Comparison of ENCODE assay signal across 8 mouse cellular contexts in the genomic region with DNA sequence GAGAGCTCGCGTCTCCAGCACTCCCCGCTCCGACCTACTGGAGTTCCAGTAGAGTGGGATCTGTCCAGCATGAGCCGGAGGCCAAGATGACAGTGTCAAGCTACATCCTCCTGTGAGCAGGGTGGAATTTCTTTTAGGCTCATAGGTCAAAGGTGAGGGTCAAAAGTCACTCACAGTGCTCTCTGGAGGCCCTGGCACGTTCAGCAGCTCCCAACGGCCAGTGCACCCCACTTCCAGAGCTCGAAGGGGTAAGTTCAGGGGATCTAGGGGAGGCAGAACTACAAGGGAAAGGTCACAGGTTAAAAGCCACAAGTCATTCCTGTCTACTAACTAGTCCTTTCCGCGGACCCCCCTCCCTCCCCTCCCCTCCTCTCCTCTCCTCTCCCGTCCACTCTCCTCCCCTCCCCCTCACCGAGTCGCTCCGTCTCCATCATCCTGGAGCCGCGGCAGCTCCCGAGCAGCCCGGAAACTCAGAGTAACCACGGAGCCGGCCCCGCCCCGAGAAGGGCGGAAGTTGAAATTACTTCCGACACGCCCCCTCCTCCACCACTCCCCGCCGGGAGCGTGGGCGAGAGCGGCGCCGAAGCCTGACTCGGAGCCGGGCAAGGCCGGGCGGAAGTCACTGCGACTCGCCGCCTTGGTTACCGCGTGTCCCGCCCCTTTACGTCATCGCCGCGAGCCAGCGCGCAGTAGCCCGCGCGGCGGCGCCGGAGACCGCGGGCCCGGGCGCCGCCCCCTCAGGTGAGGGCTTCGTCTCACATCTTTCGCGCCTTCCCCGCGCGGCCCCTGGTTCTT. TPM values are rescaled to one million over a fixed set of nuclear protein-coding genes. Genes with fewer than 3 reads are reported as not detected.
DNase-seq lines count a peak whose midpoint lies in the region; ATAC-seq lines count a peak whose summit lies in the region.

A gene (minus strand): TSS at position 489 of the 795 bp plus-strand sequence.
A gene (plus strand): TSS at position 670 of the 795 bp plus-strand sequence.

- peak; percentile 98 for ATAC-seq in inflammation-experienced regulatory T-cells, adult 6 months
- peak; percentile 94 for ATAC-seq in megakaryocyte-erythroid progenitor cell, adult 5-6 weeks (replicated peaks; ENCODE audit: low FRiP score, low TSS enrichment, poor library complexity, severe bottlenecking)

- DNase-seq in adrenal gland, adult (ENCODE audit: inconsistent age in 2 of 2, low spot score in 1 of 2): peak; percentile 99
- peak; percentile 98 for DNase-seq in embryo, embryonic 10.5 days (ENCODE audit: low spot score)
- DNase-seq in gastrocnemius, postnatal 14 days: peak; percentile 99
- DNase-seq in left cerebral cortex, postnatal 10 days (ENCODE audit: extremely low spot score in 1 of 2, low spot score in 2 of 2): peak; percentile 96 to 99
- peak; percentile 98 for DNase-seq in right cerebral cortex, postnatal 25 days
- DNase-seq in urinary bladder, postnatal 4 days (ENCODE audit: low spot score in 2 of 2): peak; percentile 97 to 98

- intact Hi-C loops in gastrocnemius, postnatal 14 days (cut with DNase I; ENCODE audit: low total_unique reads): loop anchor here (5.0 to 10.0 kb wide), 2 partner anchors 42 to 135 kb away; a partner anchor contains a TSS
- intact Hi-C loops in left cerebral cortex, postnatal 10 days (cut with DNase I): no loop called here

RNA-seq across cellular contexts. Expression of the first gene that starts in this region (rescaled TPM):
- 10 to 100 TPM; 17.4 to 17.8 TPM for total RNA-seq in gastrocnemius, postnatal 14 days (2021)
- 10 to 100 TPM; 28.6 to 34.2 (median 33.7) TPM for polyA plus RNA-seq in inflammation-experienced regulatory T-cells, adult 6 months (2017; shearing (Covaris generic))
- total RNA-seq in left cerebral cortex, postnatal 10 days (2021): 10 to 100 TPM; 66.7 to 78.0 TPM
- 57.6 and 64.6 TPM in 2 replicates for total RNA-seq in megakaryocyte-erythroid progenitor cell, adult 5-6 weeks (2014; fragmentation: Nextera tagmentation)
- total RNA-seq in megakaryocyte-erythroid progenitor cell, adult 5-6 weeks (2017): 21.0 and 24.2 TPM in 2 replicates

RNA-seq across cellular contexts. Expression of the second gene that starts in this region (rescaled TPM):
- 10 to 100 TPM in 1 of 2 experiments, 1 to 10 TPM in 1; 9.7 to 13.4 TPM for total RNA-seq in gastrocnemius, postnatal 14 days (2021)
- 10 to 100 TPM; 40.1 to 65.0 (median 47.0) TPM for polyA plus RNA-seq in inflammation-experienced regulatory T-cells, adult 6 months (2017; shearing (Covaris generic))
- total RNA-seq in left cerebral cortex, postnatal 10 days (2021): 10 to 100 TPM; 28.1 to 28.4 TPM
- 59.5 and 64.1 TPM in 2 replicates for total RNA-seq in megakaryocyte-erythroid progenitor cell, adult 5-6 weeks (2014; fragmentation: Nextera tagmentation)
- 21.0 and 29.6 TPM in 2 replicates for total RNA-seq in megakaryocyte-erythroid progenitor cell, adult 5-6 weeks (2017)

Comparison
In these comparisons a context has a peak if more than half of its experiments do, and no peak if none do; other contexts are left out.
1. Peak in every context shown above with its lines: DNase-seq and ATAC-seq.